Mouse (Mus musculus): ENCODE measurements around the gene 2310034G01Rik. TPM values are rescaled to one million over a fixed set of nuclear protein-coding genes. Genes with fewer than 3 reads are reported as not detected.

Gene 2310034G01Rik
- 1.3 and 2.7 TPM in 2 replicates for polyA plus RNA-seq (2014; fragmentation: Nextera tagmentation; extraction: Ambion mirVana)

DNA sequence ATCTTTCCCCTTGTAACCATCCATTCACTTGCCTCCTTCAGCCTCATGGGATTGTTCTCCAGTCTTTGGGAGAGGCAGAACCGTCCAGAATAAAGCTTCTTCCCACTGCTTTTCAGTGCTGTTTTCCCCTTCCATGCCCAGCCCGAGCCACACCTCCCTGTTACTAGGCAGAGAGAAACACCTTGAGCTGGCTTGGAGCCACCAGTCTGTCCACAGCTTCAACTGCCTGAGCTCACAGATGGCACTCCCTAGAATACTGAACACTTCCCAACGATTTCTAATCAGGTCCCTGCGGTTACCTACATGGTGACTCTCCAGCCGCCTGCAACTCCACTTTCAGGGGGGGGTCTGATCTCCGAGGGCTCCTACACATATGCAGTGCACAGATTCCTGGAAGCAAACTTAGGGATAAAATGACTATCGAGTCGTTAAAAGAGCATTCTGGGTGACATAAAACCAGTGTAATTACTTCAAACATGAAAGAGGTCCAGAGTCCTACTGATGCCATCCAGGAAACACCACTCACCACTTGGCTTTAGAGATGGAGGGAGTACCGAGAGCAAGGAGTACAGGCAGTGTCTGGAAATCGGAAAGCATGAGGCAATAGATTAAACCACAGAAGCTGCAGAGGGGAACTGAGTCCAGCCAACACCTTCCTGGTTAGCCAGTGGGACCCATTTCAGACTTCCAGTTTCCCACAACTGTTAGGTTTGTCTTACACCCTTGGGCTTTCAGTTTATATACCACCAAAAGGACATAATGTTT lies at the start of gene 2310034G01Rik:
TSS of gene 2310034G01Rik (minus strand) at position 135 of the 765 bp plus-strand sequence.
- Histone ChIP-seq H3K4me2 (ENCODE audit: low read depth, low read length, severe bottlenecking) (peak within 1 kb of the TSS; percentile 93), H3K9ac (ENCODE audit: low read length) (peak within 1 kb of the TSS; percentile 81), H3K27me3 (ENCODE audit: control insufficient read depth, insufficient read depth, low read length) (peaks cover 13% of the 10 kb centered on the region), H3K9me3 (ENCODE audit: control insufficient read depth, low read length) (no peaks in the 10 kb centered on the region), H3K4me1 (replicated peaks; ENCODE audit: control insufficient read depth, insufficient read depth, low read length) (peaks cover 4% of the 10 kb centered on the region; the same call in 1 of the 2 replicates), H3K27ac (ENCODE audit: low read depth, low read length) (no peak within 1 kb of the TSS), H3K36me3 (ENCODE audit: control insufficient read depth, insufficient read depth, low read length) (no peaks in the 10 kb centered on the region), H3K4me3 (ENCODE audit: low read depth, low read length) (peak within 1 kb of the TSS; percentile 58)
- 69% methylated on average over 10 of the region's 10 CpGs for WGBS
- no peak for DNase-seq (ENCODE audit: low spot score)
- ATAC-seq (replicated peaks; ENCODE audit: low FRiP score) = no peak

DNA sequence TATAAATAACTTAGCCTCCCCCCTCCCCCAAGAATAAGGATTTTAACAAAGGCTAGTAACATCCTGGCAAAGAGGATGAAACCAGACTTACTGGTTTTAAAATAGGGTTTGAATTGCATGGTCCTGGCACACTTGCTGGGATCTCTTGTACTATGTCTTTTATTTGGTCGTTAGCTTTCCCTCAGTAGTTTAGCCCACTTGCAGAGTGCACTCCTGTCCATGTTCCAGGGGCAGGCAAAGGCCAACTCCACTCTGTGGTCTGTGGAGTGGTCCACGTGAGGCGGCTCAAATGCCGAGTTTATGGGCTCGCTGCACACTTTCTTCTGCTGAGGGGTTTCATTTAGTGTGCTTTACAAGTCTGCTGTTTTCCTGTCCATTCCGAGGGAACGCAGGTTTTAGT lies 49.8 kb upstream of the 2310034G01Rik start:
- no peak overlapping the region for H3K4me2 ChIP-seq (ENCODE audit: low read depth, low read length, severe bottlenecking)
- no peak overlapping the region for H3K27ac ChIP-seq (ENCODE audit: low read depth, low read length)
- no peak for ATAC-seq (replicated peaks; ENCODE audit: low FRiP score)
- no peak for DNase-seq (ENCODE audit: low spot score)
- no peaks in the 10 kb centered on the region for H3K27me3 ChIP-seq (ENCODE audit: control insufficient read depth, insufficient read depth, low read length)
- no peaks in the 10 kb centered on the region for H3K9me3 ChIP-seq (ENCODE audit: control insufficient read depth, low read length)
- no peaks in the 10 kb centered on the region; the same call in 1 of the 2 replicates for H3K36me3 ChIP-seq (ENCODE audit: control insufficient read depth, insufficient read depth, low read length)
- H3K9ac ChIP-seq (ENCODE audit: low read length) = no peak overlapping the region
- peaks cover 12% of the 10 kb centered on the region for H3K4me1 ChIP-seq (replicated peaks; ENCODE audit: control insufficient read depth, insufficient read depth, low read length)
- H3K4me3 ChIP-seq (ENCODE audit: low read depth, low read length) = no peak overlapping the region
- 85% methylated on average over 7 of the region's 7 CpGs for WGBS

DNA sequence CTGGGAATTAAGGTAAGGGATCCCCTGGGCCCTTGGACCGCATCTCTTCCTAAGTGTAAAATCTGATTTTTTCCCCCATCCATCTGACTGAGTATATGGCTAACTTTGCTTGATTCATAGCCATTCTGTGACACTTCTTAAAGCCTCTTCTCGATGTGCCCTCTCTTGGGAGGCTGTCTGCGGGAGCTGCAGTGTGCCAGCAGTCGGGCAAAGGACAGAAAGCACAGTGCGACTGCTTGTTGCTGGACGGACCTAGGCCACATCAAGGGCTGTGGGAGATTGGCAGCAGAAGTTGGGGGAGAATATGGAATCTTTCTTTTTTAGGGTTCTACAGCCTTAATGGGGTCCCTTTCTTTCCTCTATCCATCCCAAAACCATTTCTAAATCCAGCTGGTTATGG lies 49.3 kb upstream of the 2310034G01Rik start:
- no peaks in the 10 kb centered on the region for H3K9me3 ChIP-seq (ENCODE audit: control insufficient read depth, low read length)
- DNase-seq (ENCODE audit: low spot score) = no peak
- H3K27ac ChIP-seq (ENCODE audit: low read depth, low read length) = no peak overlapping the region
- WGBS = 88% methylated on average over 6 of the region's 6 CpGs
- H3K27me3 ChIP-seq (ENCODE audit: control insufficient read depth, insufficient read depth, low read length) = no peaks in the 10 kb centered on the region
- no peak overlapping the region for H3K9ac ChIP-seq (ENCODE audit: low read length)
- H3K4me2 ChIP-seq (ENCODE audit: low read depth, low read length, severe bottlenecking) = no peak overlapping the region
- ATAC-seq (replicated peaks; ENCODE audit: low FRiP score) = no peak
- H3K4me3 ChIP-seq (ENCODE audit: low read depth, low read length) = no peak overlapping the region
- peaks cover 13% of the 10 kb centered on the region for H3K4me1 ChIP-seq (replicated peaks; ENCODE audit: control insufficient read depth, insufficient read depth, low read length)
- H3K36me3 ChIP-seq (ENCODE audit: control insufficient read depth, insufficient read depth, low read length) = no peaks in the 10 kb centered on the region; the same call in 1 of the 2 replicates

DNA sequence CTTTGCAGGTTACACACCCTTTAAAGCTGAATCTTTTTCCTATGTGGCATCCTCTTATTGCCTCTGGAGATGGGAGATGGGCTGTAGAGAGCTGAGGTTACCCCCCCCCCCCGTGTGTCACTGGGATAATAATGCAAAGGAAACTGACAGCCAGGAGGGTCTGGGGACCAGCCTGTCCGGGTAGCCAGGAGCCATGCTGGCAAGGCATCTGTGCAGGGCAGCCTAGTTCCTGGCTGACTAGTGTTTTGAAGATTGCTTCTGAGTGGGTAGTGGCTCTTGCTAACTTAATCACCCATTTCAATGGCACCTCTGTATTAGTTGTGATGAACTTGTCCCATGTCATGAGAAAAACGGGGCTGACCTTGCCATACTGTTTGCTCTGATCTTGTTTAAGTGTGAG lies 48.3 kb upstream of the 2310034G01Rik start:
- Histone ChIP-seq H3K27me3 (ENCODE audit: control insufficient read depth, insufficient read depth, low read length) (no peaks in the 10 kb centered on the region), H3K9me3 (ENCODE audit: control insufficient read depth, low read length) (no peaks in the 10 kb centered on the region), H3K27ac (ENCODE audit: low read depth, low read length) (no peak overlapping the region), H3K9ac (ENCODE audit: low read length) (peak overlapping the region; percentile 85; the same call in 1 of the 2 replicates), H3K4me2 (ENCODE audit: low read depth, low read length, severe bottlenecking) (peak overlapping the region; percentile 81), H3K4me1 (replicated peaks; ENCODE audit: control insufficient read depth, insufficient read depth, low read length) (peaks cover 15% of the 10 kb centered on the region), H3K36me3 (ENCODE audit: control insufficient read depth, insufficient read depth, low read length) (no peaks in the 10 kb centered on the region; the same call in 1 of the 2 replicates), H3K4me3 (ENCODE audit: low read depth, low read length) (peak overlapping the region; percentile 81)
- WGBS = 63% methylated on average over 3 of the region's 3 CpGs
- ATAC-seq (replicated peaks; ENCODE audit: low FRiP score) (no peak), DNase-seq (ENCODE audit: low spot score) (no peak)

DNA sequence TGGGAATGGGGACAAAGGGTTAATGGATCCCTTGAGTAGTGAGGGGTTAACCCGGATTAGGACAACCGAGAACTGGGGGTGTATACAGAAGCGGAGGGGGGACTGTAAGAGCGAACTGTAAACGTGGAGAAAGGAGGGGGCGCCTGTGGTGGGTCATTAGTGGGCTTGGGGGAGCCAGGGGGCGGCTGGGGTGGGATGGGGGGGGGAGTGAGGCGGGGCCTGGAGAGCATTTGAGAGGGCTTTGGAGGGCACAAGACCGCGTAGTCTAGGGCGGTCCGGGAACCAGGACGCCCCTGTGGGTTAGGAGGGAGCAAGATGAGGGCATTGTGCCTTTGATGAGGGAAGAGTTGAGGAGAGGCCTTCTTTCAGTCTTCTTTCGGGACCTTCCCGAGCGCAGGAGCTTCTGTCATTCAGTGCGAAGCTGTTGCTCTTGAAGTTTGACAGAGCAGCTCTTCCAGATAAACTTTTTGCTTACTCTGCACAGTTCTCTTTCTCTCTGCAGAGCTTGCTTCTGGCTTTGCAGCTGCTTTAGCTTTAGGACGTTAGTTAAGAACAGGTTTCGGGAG lies 47.4 kb upstream of the 2310034G01Rik start:
- H3K9ac ChIP-seq (ENCODE audit: low read length) = peak overlapping the region; percentile 85
- H3K36me3 ChIP-seq (ENCODE audit: control insufficient read depth, insufficient read depth, low read length) = no peaks in the 10 kb centered on the region; the same call in 1 of the 2 replicates
- peak overlapping the region; percentile 79; the same call in 1 of the 2 replicates for H3K27ac ChIP-seq (ENCODE audit: low read depth, low read length)
- no peaks in the 10 kb centered on the region for H3K9me3 ChIP-seq (ENCODE audit: control insufficient read depth, low read length)
- peak; percentile 77 for DNase-seq (ENCODE audit: low spot score)
- WGBS = 2% methylated on average over 19 of the region's 19 CpGs
- peak overlapping the region; percentile 81 for H3K4me2 ChIP-seq (ENCODE audit: low read depth, low read length, severe bottlenecking)
- peaks cover 15% of the 10 kb centered on the region for H3K4me1 ChIP-seq (replicated peaks; ENCODE audit: control insufficient read depth, insufficient read depth, low read length)
- peak overlapping the region; percentile 81 for H3K4me3 ChIP-seq (ENCODE audit: low read depth, low read length)
- ATAC-seq (replicated peaks; ENCODE audit: low FRiP score) = no peak
- no peaks in the 10 kb centered on the region for H3K27me3 ChIP-seq (ENCODE audit: control insufficient read depth, insufficient read depth, low read length)

DNA sequence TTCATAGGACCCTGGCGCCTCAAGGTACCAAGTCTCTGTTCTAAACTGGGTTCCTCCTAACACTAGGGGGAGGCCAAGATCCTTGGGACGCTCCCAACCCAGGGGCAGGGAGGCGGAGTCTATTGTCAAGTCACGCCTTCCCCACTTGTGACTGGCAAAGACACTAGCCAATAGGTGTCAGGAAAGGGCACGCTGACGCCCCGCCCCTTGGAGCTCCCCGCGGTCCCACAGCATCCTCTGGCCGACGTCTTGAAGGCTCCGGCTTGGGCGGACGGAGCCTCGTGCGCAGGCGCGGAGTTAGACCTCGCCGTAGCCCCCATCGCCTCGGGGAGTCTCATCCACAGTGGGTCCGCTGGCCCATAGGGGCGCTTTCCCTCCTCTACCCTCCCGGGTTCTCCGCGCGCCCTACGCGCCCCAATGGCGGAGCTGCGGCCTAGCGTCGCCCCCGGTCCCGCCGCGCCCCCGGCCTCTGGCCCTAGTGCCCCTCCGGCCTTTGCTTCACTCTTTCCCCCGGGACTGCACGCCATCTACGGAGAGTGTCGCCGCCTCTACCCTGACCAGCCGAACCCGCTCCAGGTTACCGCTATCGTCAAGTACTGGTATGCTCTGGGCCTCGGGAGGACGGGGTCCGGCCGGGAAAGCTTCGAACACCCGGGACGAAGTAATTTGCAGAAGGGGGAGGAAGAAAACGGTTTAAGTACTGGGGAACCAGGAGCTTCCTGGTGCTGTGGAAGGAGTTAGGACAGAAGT lies 46.8 kb upstream of the 2310034G01Rik start, which contains the start of gene Sufu:
TSS of gene Sufu (plus strand) at position 211 of the 750 bp plus-strand sequence.
- Histone ChIP-seq H3K27ac (ENCODE audit: low read depth, low read length) (peak within 1 kb of the TSS; percentile 79), H3K9ac (ENCODE audit: low read length) (peak within 1 kb of the TSS; percentile 86), H3K9me3 (ENCODE audit: control insufficient read depth, low read length) (no peaks in the 10 kb centered on the region), H3K36me3 (ENCODE audit: control insufficient read depth, insufficient read depth, low read length) (no peaks in the 10 kb centered on the region; the same call in 1 of the 2 replicates), H3K27me3 (ENCODE audit: control insufficient read depth, insufficient read depth, low read length) (no peaks in the 10 kb centered on the region), H3K4me2 (ENCODE audit: low read depth, low read length, severe bottlenecking) (peak within 1 kb of the TSS; percentile 81), H3K4me3 (ENCODE audit: low read depth, low read length) (peak within 1 kb of the TSS; percentile 87), H3K4me1 (replicated peaks; ENCODE audit: control insufficient read depth, insufficient read depth, low read length) (peaks cover 15% of the 10 kb centered on the region)
- DNase-seq (ENCODE audit: low spot score) (peak; percentile 99), ATAC-seq (replicated peaks; ENCODE audit: low FRiP score) (peak; percentile 90)
- WGBS = under 1% methylated on average over 57 of the region's 57 CpGs

DNA sequence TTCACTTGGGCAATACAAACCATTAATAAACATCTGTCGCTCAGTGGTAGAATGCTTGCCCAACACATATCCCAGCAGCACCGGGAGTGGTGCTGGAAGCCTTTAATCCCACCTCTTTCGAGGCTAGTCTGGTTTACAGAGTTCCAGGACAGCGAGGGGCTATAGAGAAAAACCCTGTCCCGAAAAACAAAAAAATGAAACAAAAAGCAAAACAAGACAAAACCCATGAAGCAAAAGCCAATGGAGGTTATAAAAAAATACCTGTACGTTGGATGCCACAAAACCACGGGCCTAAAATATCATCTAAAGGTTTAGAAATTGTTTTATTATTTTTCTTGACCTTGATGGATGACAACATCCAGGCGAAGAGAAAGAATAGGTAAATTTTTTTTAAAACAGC lies 46.0 kb upstream of the 2310034G01Rik start:
- peak overlapping the region; percentile 53 for H3K4me2 ChIP-seq (ENCODE audit: low read depth, low read length, severe bottlenecking)
- WGBS = 17% methylated on average over 8 of the region's 8 CpGs
- H3K9ac ChIP-seq (ENCODE audit: low read length) = peak overlapping the region; percentile 86; the same call in 1 of the 2 replicates
- H3K4me3 ChIP-seq (ENCODE audit: low read depth, low read length) = peak overlapping the region; percentile 87
- no peak for ATAC-seq (replicated peaks; ENCODE audit: low FRiP score)
- H3K4me1 ChIP-seq (replicated peaks; ENCODE audit: control insufficient read depth, insufficient read depth, low read length) = peaks cover 15% of the 10 kb centered on the region
- H3K36me3 ChIP-seq (ENCODE audit: control insufficient read depth, insufficient read depth, low read length) = no peaks in the 10 kb centered on the region
- DNase-seq (ENCODE audit: low spot score) = no peak
- no peaks in the 10 kb centered on the region for H3K9me3 ChIP-seq (ENCODE audit: control insufficient read depth, low read length)
- no peak overlapping the region for H3K27ac ChIP-seq (ENCODE audit: low read depth, low read length)
- H3K27me3 ChIP-seq (ENCODE audit: control insufficient read depth, insufficient read depth, low read length) = no peaks in the 10 kb centered on the region

Measured in forebrain, embryonic 11.5 days (tissue).